Comparison of ENCODE assay signal across 8 mouse cellular contexts in genomic region chr16:38321452-38321935, GRCm38 (mm10). TPM values are rescaled to one million over a fixed set of nuclear protein-coding genes. Genes with fewer than 3 reads are reported as not detected.
DNase-seq lines count a peak whose midpoint lies in the region; ATAC-seq and TF ChIP-seq lines count a peak whose summit lies in the region.

No protein-coding gene starts in this region.

- H3K9ac ChIP-seq in kidney, embryonic 15.5 days, result no peak overlapping the region
- no peak overlapping the region for H3K9ac ChIP-seq in limb, embryonic 13.5 days
- 0 out of 2 replicates have a peak overlapping the region, but pooled peaks have one; percentile 41 for H3K9ac ChIP-seq in midbrain, embryonic 16.5 days (ENCODE audit: low read depth, low read length)
- no peak overlapping the region for H3K9ac ChIP-seq in stomach, embryonic 16.5 days (ENCODE audit: low read length)

- no peak overlapping the region for H3K4me3 ChIP-seq in testis, adult 2 months (ENCODE audit: control insufficient read depth, low read depth, low read length)
- no peak overlapping the region for H3K4me3 ChIP-seq in kidney, embryonic 15.5 days (replicated peaks)
- H3K4me3 ChIP-seq in limb, embryonic 13.5 days, result no peak overlapping the region
- peak overlapping the region; percentile 22 for H3K4me3 ChIP-seq in midbrain, embryonic 16.5 days (ENCODE audit: low read depth, low read length)
- H3K4me3 ChIP-seq in stomach, embryonic 16.5 days (replicated peaks; ENCODE audit: low read length), result no peak overlapping the region

- H3K9me3 ChIP-seq in kidney, embryonic 15.5 days (replicated peaks), result no peaks in the 10 kb centered on the region
- H3K9me3 ChIP-seq in limb, embryonic 13.5 days, result no peaks in the 10 kb centered on the region; the same call in 1 of the 2 replicates
- H3K9me3 ChIP-seq in midbrain, embryonic 16.5 days (replicated peaks; ENCODE audit: control insufficient read depth, low read length, poor library complexity, severe bottlenecking), result no peaks in the 10 kb centered on the region
- no peaks in the 10 kb centered on the region for H3K9me3 ChIP-seq in stomach, embryonic 16.5 days (replicated peaks; ENCODE audit: control insufficient read depth, low read length)

- peak overlapping the region; percentile 46 for H3K4me2 ChIP-seq in kidney, embryonic 15.5 days
- H3K4me2 ChIP-seq in limb, embryonic 13.5 days (replicated peaks), result peak overlapping the region; percentile 52
- peak overlapping the region; percentile 49 for H3K4me2 ChIP-seq in midbrain, embryonic 16.5 days (ENCODE audit: low read length)
- H3K4me2 ChIP-seq in stomach, embryonic 16.5 days (ENCODE audit: low read depth, low read length), result 0 out of 2 replicates have a peak overlapping the region, but pooled peaks have one; percentile 10

- no peak overlapping the region for H3K27ac ChIP-seq in testis, adult 2 months (ENCODE audit: control insufficient read depth, insufficient read depth, low read depth, low read length)
- no peak overlapping the region for H3K27ac ChIP-seq in kidney, embryonic 15.5 days
- no peak overlapping the region for H3K27ac ChIP-seq in limb, embryonic 13.5 days
- no peak overlapping the region for H3K27ac ChIP-seq in midbrain, embryonic 16.5 days (ENCODE audit: low read length)
- no peak overlapping the region for H3K27ac ChIP-seq in stomach, embryonic 16.5 days (ENCODE audit: low read length)

- peak; percentile 46; the same call in 1 of the 2 replicates for TF ChIP-seq CTCF in testis, adult 2 months (IDR thresholded peaks at IDR 0.05; ENCODE audit: control insufficient read depth, insufficient read depth, insufficient replicate concordance, low read depth, low read length)

- no peak for ATAC-seq in kidney, embryonic 15.5 days (replicated peaks; ENCODE audit: low FRiP score)
- no peak for ATAC-seq in limb, embryonic 13.5 days (ENCODE audit: low FRiP score, low read depth)
- ATAC-seq in midbrain, embryonic 16.5 days, result peak; percentile 88
- ATAC-seq in stomach, embryonic 16.5 days (ENCODE audit: insufficient read depth, low FRiP score), result no peak

- no peak for DNase-seq in testis, postnatal 14 days (ENCODE audit: low spot score)
- peak; percentile 72 to 83 for DNase-seq in cerebellum, postnatal 25 days
- peak; percentile 37 to 61 for DNase-seq in frontal cortex, postnatal 36 days (ENCODE audit: low spot score in 2 of 2)

- H3K4me1 ChIP-seq in testis, adult 2 months (ENCODE audit: control insufficient read depth, insufficient read depth, low read length), result peaks cover 6% of the 10 kb centered on the region; the same call in 1 of the 2 replicates
- H3K4me1 ChIP-seq in kidney, embryonic 15.5 days, result no peaks in the 10 kb centered on the region
- no peaks in the 10 kb centered on the region for H3K4me1 ChIP-seq in limb, embryonic 13.5 days
- H3K4me1 ChIP-seq in midbrain, embryonic 16.5 days (ENCODE audit: control insufficient read depth, insufficient read depth, low read length), result no peaks in the 10 kb centered on the region
- no peaks in the 10 kb centered on the region for H3K4me1 ChIP-seq in stomach, embryonic 16.5 days (ENCODE audit: control insufficient read depth, insufficient read depth, low read length)

- TF ChIP-seq POLR2A in testis, adult 2 months (IDR thresholded peaks at IDR 0.05; ENCODE audit: control insufficient read depth, low read depth, low read length), result no peak

- no peaks in the 10 kb centered on the region for H3K27me3 ChIP-seq in testis, adult 2 months (ENCODE audit: control insufficient read depth, insufficient read depth, low read length)
- H3K27me3 ChIP-seq in kidney, embryonic 15.5 days, result no peaks in the 10 kb centered on the region
- no peaks in the 10 kb centered on the region for H3K27me3 ChIP-seq in limb, embryonic 13.5 days
- H3K27me3 ChIP-seq in midbrain, embryonic 16.5 days (ENCODE audit: control insufficient read depth, insufficient read depth, low read depth, low read length), result no peaks in the 10 kb centered on the region
- no peaks in the 10 kb centered on the region for H3K27me3 ChIP-seq in stomach, embryonic 16.5 days (ENCODE audit: control insufficient read depth, insufficient read depth, low read length)

- no peaks in the 10 kb centered on the region for H3K36me3 ChIP-seq in testis, adult 2 months (ENCODE audit: control insufficient read depth, insufficient read depth, low read length)
- no peaks in the 10 kb centered on the region for H3K36me3 ChIP-seq in kidney, embryonic 15.5 days
- H3K36me3 ChIP-seq in limb, embryonic 13.5 days, result no peaks in the 10 kb centered on the region
- H3K36me3 ChIP-seq in midbrain, embryonic 16.5 days (ENCODE audit: control insufficient read depth, insufficient read depth, low read length), result no peaks in the 10 kb centered on the region
- no peaks in the 10 kb centered on the region for H3K36me3 ChIP-seq in stomach, embryonic 16.5 days (ENCODE audit: control insufficient read depth, insufficient read depth, low read length)

- 45% methylated on average over 17 of the region's 17 CpGs for WGBS in kidney, embryonic 15.5 days
- 29% methylated on average over 17 of the region's 17 CpGs for WGBS in limb, embryonic 13.5 days
- WGBS in midbrain, embryonic 16.5 days, result 27% methylated on average over 17 of the region's 17 CpGs
- WGBS in stomach, embryonic 16.5 days, result 28% methylated on average over 17 of the region's 17 CpGs

RNA-seq across cellular contexts. Expression of gene Maats1, which starts 20.4 kb away (rescaled TPM):
- polyA plus RNA-seq in testis, adult 2 months (2012; rRNA removed), result 22.4 and 23.4 TPM in 2 replicates
- 0.14 and 0.27 TPM in 2 replicates for polyA plus RNA-seq in kidney, embryonic 15.5 days (2015; fragmentation: Nextera tagmentation; extraction: Ambion mirVana)
- 0.08 and 0.10 TPM in 2 replicates for polyA plus RNA-seq in limb, embryonic 13.5 days (2015; fragmentation: Nextera tagmentation; extraction: Ambion mirVana)
- polyA plus RNA-seq in midbrain, embryonic 16.5 days (2015; fragmentation: Nextera tagmentation; extraction: Ambion mirVana), result 1.3 and 2.0 TPM in 2 replicates
- polyA plus RNA-seq in stomach, embryonic 16.5 days (2015; fragmentation: Nextera tagmentation; extraction: Ambion mirVana), result 0.15 TPM in 1 of 2 replicates, not detected in the other

RNA-seq across cellular contexts. Expression of gene Cox17, which starts 25.3 kb away (rescaled TPM):
- polyA plus RNA-seq in testis, adult 2 months (2012; rRNA removed), result 53.2 and 68.3 TPM in 2 replicates
- polyA plus RNA-seq in kidney, embryonic 15.5 days (2015; fragmentation: Nextera tagmentation; extraction: Ambion mirVana), result 167 and 189 TPM in 2 replicates
- polyA plus RNA-seq in limb, embryonic 13.5 days (2015; fragmentation: Nextera tagmentation; extraction: Ambion mirVana), result 98.8 and 106 TPM in 2 replicates
- polyA plus RNA-seq in midbrain, embryonic 16.5 days (2015; fragmentation: Nextera tagmentation; extraction: Ambion mirVana), result 66.0 and 68.5 TPM in 2 replicates
- 151 and 186 TPM in 2 replicates for polyA plus RNA-seq in stomach, embryonic 16.5 days (2015; fragmentation: Nextera tagmentation; extraction: Ambion mirVana)

RNA-seq across cellular contexts. Expression of gene Gm21987, which starts 25.3 kb away (rescaled TPM):
- polyA plus RNA-seq in testis, adult 2 months (2012; rRNA removed), result not detected in 2 replicates
- not detected in 2 replicates for polyA plus RNA-seq in kidney, embryonic 15.5 days (2015; fragmentation: Nextera tagmentation; extraction: Ambion mirVana)
- polyA plus RNA-seq in limb, embryonic 13.5 days (2015; fragmentation: Nextera tagmentation; extraction: Ambion mirVana), result not detected in 2 replicates
- not detected in 2 replicates for polyA plus RNA-seq in midbrain, embryonic 16.5 days (2015; fragmentation: Nextera tagmentation; extraction: Ambion mirVana)
- 0.52 and 0.90 TPM in 2 replicates for polyA plus RNA-seq in stomach, embryonic 16.5 days (2015; fragmentation: Nextera tagmentation; extraction: Ambion mirVana)

RNA-seq across cellular contexts. Expression of gene Nr1i2, which starts 26.9 kb away (rescaled TPM):
- polyA plus RNA-seq in testis, adult 2 months (2012; rRNA removed), result 0.22 and 0.36 TPM in 2 replicates
- polyA plus RNA-seq in kidney, embryonic 15.5 days (2015; fragmentation: Nextera tagmentation; extraction: Ambion mirVana), result 0.35 and 0.49 TPM in 2 replicates
- polyA plus RNA-seq in limb, embryonic 13.5 days (2015; fragmentation: Nextera tagmentation; extraction: Ambion mirVana), result not detected in 2 replicates
- polyA plus RNA-seq in midbrain, embryonic 16.5 days (2015; fragmentation: Nextera tagmentation; extraction: Ambion mirVana), result not detected in 2 replicates
- 8.6 and 9.2 TPM in 2 replicates for polyA plus RNA-seq in stomach, embryonic 16.5 days (2015; fragmentation: Nextera tagmentation; extraction: Ambion mirVana)

RNA-seq across cellular contexts. Expression of gene Popdc2, which starts 40.5 kb away (rescaled TPM):
- polyA plus RNA-seq in testis, adult 2 months (2012; rRNA removed), result 1.4 and 2.0 TPM in 2 replicates
- polyA plus RNA-seq in kidney, embryonic 15.5 days (2015; fragmentation: Nextera tagmentation; extraction: Ambion mirVana), result 1.1 and 5.7 TPM in 2 replicates
- polyA plus RNA-seq in limb, embryonic 13.5 days (2015; fragmentation: Nextera tagmentation; extraction: Ambion mirVana), result 3.3 and 3.5 TPM in 2 replicates
- polyA plus RNA-seq in midbrain, embryonic 16.5 days (2015; fragmentation: Nextera tagmentation; extraction: Ambion mirVana), result 0.47 and 0.83 TPM in 2 replicates
- polyA plus RNA-seq in stomach, embryonic 16.5 days (2015; fragmentation: Nextera tagmentation; extraction: Ambion mirVana), result 12.3 and 16.2 TPM in 2 replicates
